Mouse (Mus musculus) central nervous system, embryonic 14 days (tissue): Measurements from ENCODE around the gene Mpv17. TPM values are rescaled to one million over a fixed set of nuclear protein-coding genes. Genes with fewer than 3 reads are reported as not detected.

ENCODE experiments used
- polyA plus RNA-seq: library from polyadenylated mRNA; depleted of rRNA; stranded (reverse); fragments of >200 nt; gene quantifications from 2 replicates; pipeline ENCODE4 v1.2.3, GENCODE M21; 2012; rRNA removed

The Mpv17 gene
- polyA plus RNA-seq: 51.7 and 55.6 TPM in 2 replicates

DNA sequence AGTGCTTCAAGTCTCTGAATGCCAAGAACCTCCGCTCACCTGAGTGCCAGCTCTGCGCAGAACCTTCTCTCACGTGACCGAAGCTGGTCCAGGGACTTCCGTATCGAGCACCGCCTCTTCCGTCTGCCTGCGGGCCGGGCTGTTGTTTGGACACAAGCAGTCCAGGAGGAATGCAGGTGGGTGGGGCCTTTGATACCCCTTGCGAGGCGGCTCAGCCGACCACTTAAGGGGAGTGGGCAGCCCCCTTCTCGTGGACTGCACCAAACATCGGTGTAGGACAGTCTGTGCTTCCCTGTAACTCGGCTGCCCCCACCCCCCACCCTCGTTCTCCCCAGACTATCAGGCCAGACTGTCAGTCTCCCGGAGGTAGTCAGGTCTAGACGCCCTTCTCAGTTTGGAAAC is at the start of gene Mpv17:
Gene Mpv17, minus strand, starts transcription at position 100 of the 402 bp plus-strand sequence.

DNA sequence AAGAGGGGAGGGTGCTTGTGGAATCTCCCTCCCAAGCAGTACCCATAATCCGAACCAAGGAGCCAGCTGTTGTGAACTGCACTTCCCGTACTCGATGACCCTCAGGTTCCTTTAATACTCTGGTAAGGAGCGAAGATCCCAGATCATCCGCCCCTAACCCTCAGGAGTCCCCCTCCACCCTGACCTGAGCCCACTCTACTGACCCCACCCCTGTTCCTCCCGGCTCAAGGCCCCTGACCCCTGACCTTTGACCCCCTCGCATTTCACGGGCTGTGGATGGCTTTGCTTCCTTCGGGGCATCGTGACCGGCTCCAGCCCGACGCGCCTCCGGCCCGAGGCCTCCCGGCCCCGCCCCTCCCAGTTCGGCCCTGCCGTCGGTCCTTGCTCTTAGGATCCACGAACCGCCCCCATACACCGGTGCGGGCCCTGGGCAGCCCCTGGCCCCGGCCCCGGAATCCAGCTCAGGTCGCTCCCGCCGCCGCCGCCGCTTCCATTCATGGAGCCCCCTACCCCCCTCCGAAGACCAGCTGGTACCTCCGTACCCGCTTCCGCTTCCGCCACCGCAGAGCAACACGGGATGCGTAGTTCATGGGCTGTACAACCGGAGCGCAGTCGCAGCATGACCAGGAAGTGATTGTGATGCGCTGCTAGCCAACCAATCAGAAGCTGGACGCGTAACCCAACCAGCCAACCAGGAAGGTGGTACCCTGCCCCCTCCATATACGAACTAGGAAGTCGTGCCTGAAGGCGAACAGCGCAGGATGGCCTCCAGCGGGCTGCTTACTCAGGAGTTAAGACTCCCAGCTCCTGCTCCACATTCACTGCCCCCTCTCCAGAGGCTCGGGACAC is 47.9 kb upstream of the Mpv17 start, which contains the start of gene Zfp513:
Gene Zfp513, minus strand, starts transcription at position 562 of the 849 bp plus-strand sequence.

DNA sequence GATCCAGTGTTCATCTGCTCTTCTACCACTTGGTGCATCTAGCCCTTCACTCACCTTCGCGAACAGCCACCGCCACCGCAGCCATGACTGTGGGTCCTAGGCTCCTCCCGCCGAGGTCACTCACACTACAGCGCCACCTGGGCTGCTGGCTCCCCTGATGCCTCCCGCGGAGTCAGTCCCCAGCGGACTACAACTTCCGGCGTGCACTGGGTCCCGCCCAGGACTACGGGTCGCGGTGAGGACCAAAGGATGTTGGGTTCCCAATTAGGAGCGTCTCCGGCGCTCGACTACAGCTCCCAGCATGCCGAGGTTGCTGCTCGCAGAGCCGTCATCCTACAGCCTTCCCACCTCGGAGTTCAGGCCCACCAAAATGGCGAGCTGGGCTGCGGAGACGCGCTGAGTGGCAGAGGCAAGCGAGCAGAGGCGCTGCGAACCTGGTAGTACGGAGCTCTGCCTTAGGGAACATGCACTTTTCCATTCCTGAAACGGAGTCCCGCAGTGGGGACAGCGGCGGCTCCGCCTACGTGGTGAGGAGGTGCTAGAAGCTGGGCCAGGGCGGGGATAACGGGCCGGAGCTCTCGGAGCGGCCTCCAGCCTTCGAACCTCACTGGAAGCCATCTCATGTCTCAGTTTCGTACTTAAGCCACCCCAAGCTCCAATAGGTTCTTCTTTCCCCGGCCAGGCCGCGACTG is 39.0 kb upstream of the Mpv17 start, which contains the start of the genes Snx17 and Eif2b4:
Gene Snx17, plus strand, starts transcription at position 289 of the 692 bp plus-strand sequence.
Gene Eif2b4, minus strand, starts transcription at position 492 of the 692 bp plus-strand sequence.

DNA sequence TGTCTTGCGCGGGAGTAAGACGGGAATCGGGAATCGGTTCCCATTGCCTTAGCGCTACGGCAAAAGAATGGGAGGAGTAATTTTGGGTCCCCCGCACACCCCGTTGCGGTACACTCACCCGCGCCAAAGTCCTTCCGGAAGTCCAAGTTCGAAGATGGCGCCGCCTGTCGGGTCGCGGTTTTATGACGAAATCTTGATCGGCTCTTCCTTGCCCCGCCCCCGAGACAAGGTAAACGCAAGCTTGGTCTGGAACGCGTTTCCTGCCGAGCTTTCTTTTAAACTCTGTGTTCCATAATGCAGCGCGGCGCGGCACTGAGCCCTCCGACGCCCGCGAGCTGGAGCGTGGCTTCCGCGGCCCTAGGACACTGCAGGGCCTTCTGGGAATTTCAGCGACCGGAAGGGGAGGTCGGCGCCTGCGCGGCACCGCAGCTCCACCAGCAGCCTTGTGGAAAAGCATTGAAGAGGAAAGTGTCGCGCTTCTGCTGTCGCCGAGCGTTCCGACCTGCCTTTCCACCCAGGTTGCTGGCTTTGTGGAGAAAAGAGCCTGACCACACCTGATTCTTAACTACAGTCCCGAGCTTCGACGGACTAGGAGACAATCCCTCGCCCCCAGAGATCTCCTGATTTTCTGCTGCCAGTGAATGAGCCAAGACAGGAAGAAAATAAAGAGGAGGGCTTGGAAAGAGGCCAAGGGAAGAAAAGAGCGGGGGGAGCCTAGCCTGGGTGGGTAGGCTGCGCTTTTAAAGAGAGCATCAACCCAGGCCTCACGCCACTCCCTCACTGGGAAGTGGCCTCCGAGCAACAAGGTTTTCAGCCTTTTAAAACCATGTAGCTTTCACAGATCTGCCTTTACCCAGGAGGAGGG is 25.9 kb upstream of the Mpv17 start, which contains the start of the genes Gm29609 and Gtf3c2:
Gene Gm29609, minus strand, starts transcription at position 146 of the 865 bp plus-strand sequence.
Gene Gtf3c2, minus strand, starts transcription at position 379 of the 865 bp plus-strand sequence.

DNA sequence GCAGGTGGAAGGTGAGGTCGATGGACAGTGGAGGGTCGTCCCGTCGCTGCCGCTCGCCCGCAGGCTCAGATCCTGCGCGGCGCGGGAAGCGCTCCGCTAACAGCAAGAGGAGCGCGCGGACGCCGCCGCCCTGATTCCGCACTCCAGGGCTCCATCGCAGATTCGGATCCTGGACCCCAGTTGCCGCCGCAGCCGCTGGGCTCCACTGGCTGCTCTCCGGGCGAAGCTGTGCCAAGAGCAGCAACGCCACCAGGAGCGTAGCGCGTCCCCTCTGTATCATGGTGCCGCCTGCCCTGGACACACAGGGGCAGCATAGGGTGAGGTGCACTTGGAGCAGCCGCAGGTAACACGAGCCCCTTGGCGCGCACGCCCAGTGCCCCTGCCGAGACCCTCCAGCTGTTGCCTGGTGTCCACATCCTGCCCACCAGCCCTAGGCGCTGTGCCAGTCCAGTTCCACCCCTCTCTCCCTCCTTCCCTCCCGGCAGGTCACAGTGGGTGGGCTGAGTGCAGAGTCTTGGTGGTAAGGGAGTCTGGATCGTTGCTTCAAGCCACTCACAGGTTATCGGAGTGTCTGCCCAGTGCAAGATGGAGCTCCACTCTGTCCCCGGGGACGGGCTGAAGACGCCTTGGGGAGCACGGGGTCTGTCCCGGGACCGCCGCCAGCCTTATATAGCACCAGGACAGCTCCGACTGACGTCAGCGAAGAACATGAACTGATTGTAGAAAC is 15.6 kb downstream of the Mpv17 start, which contains the start of gene Ucn:
Gene Ucn, minus strand, starts transcription at position 589 of the 727 bp plus-strand sequence.

DNA sequence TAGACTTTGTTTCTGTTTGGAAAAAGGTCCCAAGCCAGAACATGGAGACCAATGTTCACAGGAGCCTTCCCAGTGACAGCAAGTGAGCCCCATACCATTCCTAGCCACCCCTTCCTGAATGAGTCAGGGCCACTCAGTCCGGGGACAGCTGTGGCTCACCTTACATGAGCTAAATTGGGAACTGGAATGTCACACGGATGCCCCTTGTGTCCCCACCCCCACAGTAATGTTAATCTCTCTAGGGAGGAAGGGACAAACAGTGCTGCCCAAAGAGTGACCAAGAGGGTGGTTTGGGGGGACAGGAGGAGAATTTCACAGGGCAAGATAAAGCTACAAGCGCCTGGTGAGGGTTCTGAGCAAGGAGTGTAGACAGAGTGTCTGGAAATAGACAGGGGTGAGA is 37.7 kb downstream of the Mpv17 start, which contains the start of gene Trim54:
Gene Trim54, plus strand, starts transcription at position 359 of the 400 bp plus-strand sequence.

DNA sequence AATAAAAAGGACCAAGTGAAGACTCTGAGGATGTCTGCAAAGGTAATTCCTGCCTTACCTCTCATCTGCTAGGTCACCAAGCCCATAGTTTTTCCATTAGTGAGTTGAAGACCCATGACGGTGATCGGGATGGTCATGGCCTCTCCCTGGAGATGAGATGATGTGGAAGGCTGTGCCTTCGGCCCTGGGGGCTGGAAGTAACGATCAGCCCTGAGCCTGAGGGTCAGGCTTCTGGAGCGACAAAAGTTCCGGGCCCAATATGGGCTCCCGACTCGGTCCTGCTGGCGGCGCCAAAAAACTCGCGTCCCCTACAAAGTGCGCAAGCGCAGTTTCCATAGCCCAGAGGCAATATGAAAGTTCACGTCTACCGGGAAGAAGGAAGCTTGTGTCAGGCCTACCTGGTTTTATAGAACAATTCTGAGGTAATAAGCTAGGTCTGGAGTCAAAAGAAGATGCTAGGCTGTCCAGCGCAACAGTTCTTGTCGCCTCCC is 46.0 kb downstream of the Mpv17 start, which contains the start of gene Slc30a3:
Gene Slc30a3, minus strand, starts transcription at position 238 of the 491 bp plus-strand sequence.

DNA sequence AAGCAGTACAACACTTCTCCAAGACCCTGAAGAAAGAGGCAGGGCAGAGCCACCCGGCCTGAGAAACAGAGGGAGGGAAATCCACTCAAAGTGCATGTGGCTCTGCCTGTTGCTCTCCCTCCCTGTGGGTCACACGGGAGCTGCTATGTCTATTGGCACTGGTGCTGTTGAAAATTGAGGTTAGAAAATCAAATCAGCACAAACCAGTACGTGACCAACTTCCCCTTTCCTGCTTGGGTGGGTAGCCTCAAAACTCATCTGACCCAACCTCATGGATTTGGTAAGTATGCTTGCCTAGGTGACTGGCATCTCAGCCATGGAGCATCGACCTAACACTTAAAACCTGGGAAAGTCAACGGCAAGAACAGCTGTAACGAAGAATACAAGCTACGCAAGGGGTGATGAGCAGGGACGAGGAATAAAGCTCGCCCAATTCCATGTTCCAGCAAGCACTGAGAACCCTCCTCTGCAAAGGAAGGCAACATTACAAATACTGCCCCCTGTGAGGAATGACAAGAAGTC is 48.2 kb downstream of the Mpv17 start, which contains the start of gene Dnajc5g:
Gene Dnajc5g, plus strand, starts transcription at position 472 of the 522 bp plus-strand sequence.

Other genes with a start within 250 kb of the Mpv17 start
- 274 and 279 TPM in 2 replicates for gene Ost4, start 246.5 kb downstream of the Mpv17 start, polyA plus RNA-seq
- 19.9 and 63.3 TPM in 2 replicates for gene Emilin1, start 240.8 kb downstream of the Mpv17 start, polyA plus RNA-seq
- 7.9 and 13.1 TPM in 2 replicates for gene Khk, start 232.8 kb downstream of the Mpv17 start, polyA plus RNA-seq
- gene Cgref1, start 208.7 kb downstream of the Mpv17 start, polyA plus RNA-seq: 25.2 and 28.8 TPM in 2 replicates
- gene Preb, start 193.9 kb downstream of the Mpv17 start, polyA plus RNA-seq: 194 and 208 TPM in 2 replicates
- not detected in 2 replicates for gene Tcf23, start 185.6 kb downstream of the Mpv17 start, polyA plus RNA-seq
- 131 and 134 TPM in 2 replicates for gene Atraid, start 105.9 kb downstream of the Mpv17 start, polyA plus RNA-seq
- gene Slc5a6, start 105.3 kb downstream of the Mpv17 start, polyA plus RNA-seq: 31.0 and 36.5 TPM in 2 replicates
- 29.6 and 31.9 TPM in 2 replicates for gene Cad, start 99.5 kb downstream of the Mpv17 start, polyA plus RNA-seq
- not detected in 2 replicates for gene Dnajc5g, start 48.0 kb downstream of the Mpv17 start, polyA plus RNA-seq
- 18.5 and 25.0 TPM in 2 replicates for gene Slc30a3, start 46.0 kb downstream of the Mpv17 start, polyA plus RNA-seq
- 1.5 TPM in 1 of 2 replicates, not detected in the other for gene Trim54, start 37.5 kb downstream of the Mpv17 start, polyA plus RNA-seq
- gene Ucn, start 15.4 kb downstream of the Mpv17 start, polyA plus RNA-seq: not detected in 2 replicates
- gene Gm29609, start 25.7 kb upstream of the Mpv17 start, polyA plus RNA-seq: 3.4 TPM in 2 replicates
- 99.8 and 100 TPM in 2 replicates for gene Gtf3c2, start 25.9 kb upstream of the Mpv17 start, polyA plus RNA-seq
- 91.1 and 98.2 TPM in 2 replicates for gene Snx17, start 39.0 kb upstream of the Mpv17 start, polyA plus RNA-seq
- 62.9 and 68.7 TPM in 2 replicates for gene Eif2b4, start 39.2 kb upstream of the Mpv17 start, polyA plus RNA-seq
- gene Zfp513, start 48.1 kb upstream of the Mpv17 start, polyA plus RNA-seq: 73.0 and 77.5 TPM in 2 replicates
- 172 and 190 TPM in 2 replicates for gene Ppm1g, start 66.4 kb upstream of the Mpv17 start, polyA plus RNA-seq
- 138 and 150 TPM in 2 replicates for gene Nrbp1, start 86.6 kb upstream of the Mpv17 start, polyA plus RNA-seq
- 0.11 and 0.16 TPM in 2 replicates for gene Gm9970, start 87.0 kb upstream of the Mpv17 start, polyA plus RNA-seq
- 5.7 and 9.3 TPM in 2 replicates for gene Krtcap3, start 97.4 kb upstream of the Mpv17 start, polyA plus RNA-seq
- 51.0 and 55.7 TPM in 2 replicates for gene Ift172, start 136.9 kb upstream of the Mpv17 start, polyA plus RNA-seq
- gene Fndc4, start 141.8 kb upstream of the Mpv17 start, polyA plus RNA-seq: 136 and 156 TPM in 2 replicates
- 0.33 and 0.55 TPM in 2 replicates for gene Gckr, start 143.2 kb upstream of the Mpv17 start, polyA plus RNA-seq